Mouse (Mus musculus): ENCODE data around the gene Inpp5f.

Gene Inpp5f

DNA sequence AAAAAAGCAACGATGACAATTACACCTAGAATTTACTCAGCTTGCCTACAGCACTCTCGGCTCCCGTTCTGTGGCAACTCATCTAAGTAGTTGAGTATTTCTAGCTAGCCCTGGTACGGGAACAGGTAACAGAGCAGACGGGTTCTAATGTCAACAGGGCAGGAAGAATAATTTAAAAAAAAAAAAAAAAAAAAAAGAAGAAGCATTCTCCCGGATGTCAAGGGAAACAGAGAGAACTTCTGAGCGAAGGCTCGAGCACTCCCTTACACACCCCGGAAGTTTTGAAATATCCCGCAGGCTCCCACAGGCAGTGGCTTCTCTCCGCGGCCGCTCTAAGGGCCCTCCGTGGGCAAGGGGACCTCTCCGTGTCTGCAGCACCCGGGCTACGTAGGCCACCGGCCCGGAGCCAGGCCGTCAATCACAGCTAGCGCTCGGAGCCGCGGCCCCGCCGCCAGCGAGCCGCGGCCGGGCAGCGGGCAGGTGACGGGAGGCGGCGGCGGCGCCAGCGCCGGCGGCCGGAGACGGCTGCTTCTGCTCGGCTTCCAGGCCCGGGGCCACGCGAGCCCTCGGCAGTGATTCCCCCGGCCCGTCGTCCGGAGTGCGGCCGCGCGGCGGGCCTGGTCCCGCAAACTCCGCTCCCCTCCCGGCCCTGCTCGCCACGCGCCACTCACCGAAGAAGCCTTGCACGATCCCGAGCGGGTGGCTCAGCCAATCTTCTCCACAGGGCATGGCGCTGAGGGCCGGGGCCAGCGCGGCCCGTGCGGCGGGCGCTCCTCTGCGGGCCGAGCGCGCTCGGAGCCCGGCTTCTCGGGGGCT, 128.5 kb downstream of the Inpp5f start:
- DNase-seq (ENCODE audit: low spot score in 2 of 2) = no peak

DNA sequence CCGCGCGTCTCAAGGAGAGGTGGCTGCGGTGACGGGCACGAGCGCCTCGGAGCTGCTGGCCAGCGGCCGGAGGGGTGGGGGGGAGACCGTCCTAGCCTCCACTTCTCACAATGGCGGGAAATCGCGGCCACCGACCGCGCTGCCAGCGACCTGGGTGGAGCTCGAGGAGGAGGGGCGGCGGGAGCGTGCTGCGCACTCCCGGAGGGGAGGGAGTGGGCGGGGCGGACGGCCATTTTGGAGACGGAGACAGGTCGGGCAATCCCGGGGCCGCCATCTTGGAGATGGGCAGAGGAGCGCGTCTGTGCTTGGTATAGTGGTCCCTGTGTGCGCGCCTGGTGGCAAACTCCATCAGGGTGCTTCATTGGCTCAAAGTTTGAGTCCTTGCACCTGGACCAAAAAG, 129.2 kb downstream of the Inpp5f start, which contains the start of gene Mcmbp:
Gene Mcmbp, minus strand, starts transcription at position 162 of the 400 bp plus-strand sequence.
- DNase-seq (ENCODE audit: low spot score in 2 of 2) = peak; percentile 91 to 95

DNA sequence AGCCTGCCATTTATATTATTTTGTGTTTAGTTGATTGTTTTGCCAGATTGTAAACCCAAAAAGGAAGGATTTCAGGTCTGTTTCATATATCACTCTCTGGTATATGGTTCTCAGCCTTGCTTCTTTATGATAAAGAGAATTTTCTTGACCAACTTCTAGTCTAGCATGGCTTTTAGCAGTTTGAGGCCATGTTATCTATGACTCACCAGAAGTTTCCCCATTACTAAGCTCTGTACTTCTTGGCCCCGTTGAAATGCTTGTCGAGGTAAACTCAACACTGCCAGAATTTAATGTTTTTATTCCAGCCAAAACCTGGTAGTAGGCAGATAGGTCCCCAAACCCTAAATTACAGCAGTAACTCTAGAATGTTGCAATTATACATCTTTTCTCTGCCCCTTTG, 132.8 kb downstream of the Inpp5f start:
- DNase-seq (ENCODE audit: low spot score in 2 of 2) = no peak

DNA sequence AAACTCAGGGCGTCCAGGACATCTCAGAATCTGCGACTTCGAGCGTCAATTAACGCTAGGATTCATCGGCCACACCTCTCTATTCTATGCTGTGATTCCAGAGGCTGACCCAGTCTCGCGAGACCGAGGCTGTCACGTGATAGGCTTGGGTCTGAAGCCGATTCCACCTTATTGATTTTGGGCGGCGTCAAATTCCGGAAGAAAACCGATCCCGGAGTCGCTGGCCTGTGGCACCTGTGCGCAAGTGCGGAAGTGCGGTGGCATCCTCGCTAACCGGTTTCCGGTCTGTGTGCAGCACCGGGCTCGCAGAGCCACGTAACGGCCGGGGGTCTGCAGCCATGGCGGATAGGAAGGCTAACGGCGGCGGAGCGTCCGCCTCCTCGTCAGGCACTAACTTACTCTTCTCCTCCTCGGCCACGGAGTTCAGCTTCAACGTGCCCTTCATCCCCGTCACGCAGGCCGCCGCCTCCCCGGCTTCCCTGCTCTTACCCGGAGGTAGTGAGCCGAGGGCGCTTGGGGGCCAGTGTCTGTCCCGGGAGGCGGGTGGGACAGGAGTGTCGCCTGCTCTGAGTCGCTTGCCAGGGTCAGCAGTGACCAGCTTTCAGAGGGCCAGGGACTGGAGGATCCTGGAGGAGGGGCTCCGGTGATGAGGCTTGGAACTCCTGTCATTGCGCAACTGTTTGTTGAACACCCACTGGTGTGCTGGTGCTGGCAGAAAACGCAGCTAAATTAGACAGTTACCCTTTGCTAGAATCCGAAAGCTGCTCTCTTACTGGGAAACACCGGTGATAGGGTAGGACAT, 133.8 kb downstream of the Inpp5f start, which contains the start of gene Sec23ip:
Gene Sec23ip, plus strand, starts transcription at position 260 of the 802 bp plus-strand sequence.
- DNase-seq (ENCODE audit: low spot score in 2 of 2) = peak; percentile 98
